Mouse (Mus musculus): ENCODE measurements around the gene Zbed6. TPM values are rescaled to one million over a fixed set of nuclear protein-coding genes. Genes with fewer than 3 reads are reported as not detected.
"Not testable (repeated sequence)": the region's sequence is repeated elsewhere in the genome, so short reads cannot be mapped to it uniquely, and the experiment has no call there.

The Zbed6 gene
- polyA plus RNA-seq, 1 experiment = 2.2 TPM

DNA sequence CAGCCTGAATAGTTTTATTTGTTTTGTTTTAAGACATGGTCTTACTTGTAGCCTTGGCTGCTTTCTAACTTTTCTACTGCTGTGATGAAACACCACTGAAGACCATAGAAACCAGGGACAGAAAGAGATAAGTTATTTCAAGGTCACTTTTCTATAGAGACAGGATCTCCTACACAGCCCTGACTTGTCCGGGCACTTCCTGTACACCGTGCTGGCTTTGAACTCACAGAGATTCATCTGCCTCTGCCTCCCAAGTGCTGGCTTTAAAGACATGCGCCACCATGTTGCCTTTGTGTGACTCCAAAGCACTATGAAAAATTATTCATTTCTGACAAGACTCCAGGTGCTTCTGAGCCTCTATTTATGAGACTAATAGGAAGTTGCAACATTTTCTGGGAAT lies 10.6 kb upstream of the Zbed6 start:
- H3K4me1 ChIP-seq (ENCODE audit: control insufficient read depth, insufficient read depth, low read length) = no peaks in the 10 kb centered on the region
- no peak for TF ChIP-seq CTCF (conservative IDR thresholded peaks at IDR 0.05; ENCODE audit: insufficient read depth, insufficient read length, low read depth, low read length)
- no peaks in the 10 kb centered on the region for H3K36me3 ChIP-seq (ENCODE audit: control insufficient read depth, insufficient read depth, low read length)
- H3K27ac ChIP-seq (ENCODE audit: insufficient read depth, low read depth, low read length) = no peak overlapping the region
- DNase-seq = no peak
- 81% methylated on average over 3 of the region's 3 CpGs for WGBS
- H3K27me3 ChIP-seq (replicated peaks; ENCODE audit: control insufficient read depth, insufficient read depth, low read length) = no peaks in the 10 kb centered on the region
- H3K4me3 ChIP-seq (ENCODE audit: insufficient read depth, low read depth, low read length) = no peak overlapping the region

DNA sequence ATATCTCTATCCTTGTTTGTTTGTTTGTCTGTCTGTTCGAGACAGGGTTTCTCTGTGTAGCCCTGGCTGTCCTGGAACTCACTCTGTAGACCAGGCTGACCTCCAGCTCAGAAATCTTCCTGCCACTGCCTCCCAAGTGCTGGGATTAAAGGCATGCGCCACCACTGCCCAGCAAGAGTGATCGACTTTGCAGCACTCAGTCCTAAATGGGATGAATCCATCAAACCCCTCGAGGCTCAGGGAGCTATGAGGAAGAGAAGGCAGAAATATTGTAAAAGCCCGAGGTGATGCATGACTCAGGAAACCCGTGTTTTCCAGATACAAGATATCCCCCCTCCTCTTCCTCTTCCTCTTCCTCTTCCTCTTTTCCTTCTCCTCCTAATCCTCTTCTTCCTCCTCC lies 10.1 kb upstream of the Zbed6 start:
- Histone ChIP-seq H3K36me3 (ENCODE audit: control insufficient read depth, insufficient read depth, low read length) (no peaks in the 10 kb centered on the region), H3K4me1 (ENCODE audit: control insufficient read depth, insufficient read depth, low read length) (no peaks in the 10 kb centered on the region), H3K4me3 (ENCODE audit: insufficient read depth, low read depth, low read length) (no peak overlapping the region), H3K27me3 (replicated peaks; ENCODE audit: control insufficient read depth, insufficient read depth, low read length) (no peaks in the 10 kb centered on the region), H3K27ac (ENCODE audit: insufficient read depth, low read depth, low read length) (no peak overlapping the region)
- WGBS = 73% methylated on average over 6 of the region's 6 CpGs
- no peak for TF ChIP-seq CTCF (conservative IDR thresholded peaks at IDR 0.05; ENCODE audit: insufficient read depth, insufficient read length, low read depth, low read length)
- no peak for TF ChIP-seq POLR2A (IDR thresholded peaks at IDR 0.05; ENCODE audit: low read depth, low read length)
- DNase-seq = no peak

DNA sequence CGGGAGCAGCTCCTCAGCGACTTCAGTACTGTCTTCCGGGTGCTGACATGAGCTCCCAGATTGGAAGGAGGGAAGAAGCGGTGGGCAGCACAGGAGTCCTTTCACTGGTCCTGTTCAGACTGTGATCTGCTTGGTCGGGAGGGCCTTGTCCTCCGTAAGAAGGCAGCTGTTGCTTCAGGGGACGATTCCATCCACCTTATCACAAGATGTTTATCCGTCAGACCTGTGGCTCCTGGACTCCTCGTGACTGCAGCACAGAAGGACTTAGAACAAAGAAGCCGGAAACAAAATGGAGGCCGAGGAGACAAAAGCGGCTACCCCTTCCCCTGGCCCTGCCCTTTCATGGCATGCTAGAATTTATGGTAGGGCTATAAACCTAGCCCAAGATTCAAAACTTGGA lies 9.5 kb upstream of the Zbed6 start:
- Histone ChIP-seq H3K4me3 (ENCODE audit: insufficient read depth, low read depth, low read length) (no peak overlapping the region), H3K27ac (ENCODE audit: insufficient read depth, low read depth, low read length) (no peak overlapping the region), H3K4me1 (ENCODE audit: control insufficient read depth, insufficient read depth, low read length) (no peaks in the 10 kb centered on the region), H3K36me3 (ENCODE audit: control insufficient read depth, insufficient read depth, low read length) (no peaks in the 10 kb centered on the region), H3K27me3 (replicated peaks; ENCODE audit: control insufficient read depth, insufficient read depth, low read length) (no peaks in the 10 kb centered on the region)
- WGBS = 88% methylated on average over 12 of the region's 12 CpGs
- DNase-seq = no peak
- TF ChIP-seq POLR2A (IDR thresholded peaks at IDR 0.05; ENCODE audit: low read depth, low read length) (no peak), CTCF (conservative IDR thresholded peaks at IDR 0.05; ENCODE audit: insufficient read depth, insufficient read length, low read depth, low read length) (no peak)

DNA sequence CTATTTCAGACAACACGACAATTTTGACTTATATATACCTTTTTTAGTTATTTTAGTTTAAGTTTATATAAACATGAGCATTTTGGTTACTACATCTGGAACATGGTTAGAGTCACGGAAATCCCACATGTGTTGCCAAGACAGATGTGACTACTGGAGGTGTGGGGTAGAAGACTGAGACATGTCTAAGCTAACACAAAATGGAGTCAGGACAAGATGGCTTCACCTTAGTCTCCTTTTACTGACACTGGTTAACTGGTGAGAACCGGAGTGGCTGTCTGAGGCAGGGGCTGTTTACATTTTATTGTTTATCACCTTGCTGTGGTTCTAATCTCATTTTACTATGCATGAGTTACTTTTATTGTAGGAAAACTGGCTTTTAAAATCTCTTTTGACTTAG lies 7.9 kb upstream of the Zbed6 start:
- WGBS = 88% methylated on average over 3 of the region's 3 CpGs
- Histone ChIP-seq H3K36me3 (ENCODE audit: control insufficient read depth, insufficient read depth, low read length) (no peaks in the 10 kb centered on the region), H3K4me3 (ENCODE audit: insufficient read depth, low read depth, low read length) (no peak overlapping the region), H3K27me3 (replicated peaks; ENCODE audit: control insufficient read depth, insufficient read depth, low read length) (no peaks in the 10 kb centered on the region), H3K4me1 (ENCODE audit: control insufficient read depth, insufficient read depth, low read length) (no peaks in the 10 kb centered on the region), H3K27ac (ENCODE audit: insufficient read depth, low read depth, low read length) (no peak overlapping the region)
- no peak for DNase-seq
- TF ChIP-seq CTCF (conservative IDR thresholded peaks at IDR 0.05; ENCODE audit: insufficient read depth, insufficient read length, low read depth, low read length) (no peak), POLR2A (IDR thresholded peaks at IDR 0.05; ENCODE audit: low read depth, low read length) (no peak)

DNA sequence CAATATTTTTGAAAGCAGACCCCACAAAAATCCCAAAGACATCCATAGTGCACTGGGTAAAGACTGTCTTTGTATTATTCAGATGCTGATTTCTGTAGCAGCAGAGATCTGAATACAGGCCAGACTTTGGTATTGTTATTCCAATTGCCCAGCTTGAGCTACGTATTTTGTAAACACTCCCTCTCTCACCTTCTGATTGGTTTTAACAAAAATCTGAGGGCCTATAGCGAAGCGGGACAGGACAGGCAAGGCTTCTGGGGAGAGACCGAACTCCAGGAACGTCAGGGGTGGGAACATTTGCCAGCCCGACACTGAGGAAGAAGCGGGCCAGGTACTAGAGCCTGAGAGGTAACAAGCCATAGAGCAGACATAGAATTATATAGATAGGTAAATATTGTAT lies 7.0 kb upstream of the Zbed6 start:
- H3K4me3 ChIP-seq (ENCODE audit: insufficient read depth, low read depth, low read length) = no peak overlapping the region
- DNase-seq = no peak
- no peaks in the 10 kb centered on the region for H3K36me3 ChIP-seq (ENCODE audit: control insufficient read depth, insufficient read depth, low read length)
- no peak for TF ChIP-seq POLR2A (IDR thresholded peaks at IDR 0.05; ENCODE audit: low read depth, low read length)
- no peak for TF ChIP-seq CTCF (conservative IDR thresholded peaks at IDR 0.05; ENCODE audit: insufficient read depth, insufficient read length, low read depth, low read length)
- no peaks in the 10 kb centered on the region for H3K4me1 ChIP-seq (ENCODE audit: control insufficient read depth, insufficient read depth, low read length)
- H3K27ac ChIP-seq (ENCODE audit: insufficient read depth, low read depth, low read length) = no peak overlapping the region
- WGBS = 94% methylated on average over 7 of the region's 7 CpGs
- H3K27me3 ChIP-seq (replicated peaks; ENCODE audit: control insufficient read depth, insufficient read depth, low read length) = no peaks in the 10 kb centered on the region

DNA sequence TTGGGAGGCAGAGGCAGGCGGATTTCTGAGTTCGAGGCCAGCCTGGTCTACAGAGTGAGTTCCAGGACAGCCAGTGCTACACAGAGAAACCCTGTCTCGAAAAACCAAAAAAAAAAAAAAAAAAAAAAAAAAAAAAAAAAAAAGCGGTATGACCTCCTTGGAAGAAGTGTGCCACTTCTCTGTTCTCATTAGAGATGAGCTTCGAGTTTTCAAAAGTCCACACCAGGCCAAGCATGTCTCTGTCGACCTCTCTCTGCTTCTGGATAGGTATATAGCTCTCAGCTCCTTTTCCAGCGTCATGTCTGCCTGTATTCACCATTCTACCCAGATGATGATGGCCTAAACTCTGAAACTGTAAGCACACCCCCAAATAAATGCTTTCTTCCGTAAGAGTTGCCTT lies 5.0 kb upstream of the Zbed6 start:
- WGBS = 88% methylated on average over 7 of the region's 8 CpGs
- H3K27ac ChIP-seq (ENCODE audit: insufficient read depth, low read depth, low read length); H3K36me3 ChIP-seq (ENCODE audit: control insufficient read depth, insufficient read depth, low read length); DNase-seq; H3K27me3 ChIP-seq (replicated peaks; ENCODE audit: control insufficient read depth, insufficient read depth, low read length); H3K4me1 ChIP-seq (ENCODE audit: control insufficient read depth, insufficient read depth, low read length); H3K4me3 ChIP-seq (ENCODE audit: insufficient read depth, low read depth, low read length): not testable (repeated sequence)

DNA sequence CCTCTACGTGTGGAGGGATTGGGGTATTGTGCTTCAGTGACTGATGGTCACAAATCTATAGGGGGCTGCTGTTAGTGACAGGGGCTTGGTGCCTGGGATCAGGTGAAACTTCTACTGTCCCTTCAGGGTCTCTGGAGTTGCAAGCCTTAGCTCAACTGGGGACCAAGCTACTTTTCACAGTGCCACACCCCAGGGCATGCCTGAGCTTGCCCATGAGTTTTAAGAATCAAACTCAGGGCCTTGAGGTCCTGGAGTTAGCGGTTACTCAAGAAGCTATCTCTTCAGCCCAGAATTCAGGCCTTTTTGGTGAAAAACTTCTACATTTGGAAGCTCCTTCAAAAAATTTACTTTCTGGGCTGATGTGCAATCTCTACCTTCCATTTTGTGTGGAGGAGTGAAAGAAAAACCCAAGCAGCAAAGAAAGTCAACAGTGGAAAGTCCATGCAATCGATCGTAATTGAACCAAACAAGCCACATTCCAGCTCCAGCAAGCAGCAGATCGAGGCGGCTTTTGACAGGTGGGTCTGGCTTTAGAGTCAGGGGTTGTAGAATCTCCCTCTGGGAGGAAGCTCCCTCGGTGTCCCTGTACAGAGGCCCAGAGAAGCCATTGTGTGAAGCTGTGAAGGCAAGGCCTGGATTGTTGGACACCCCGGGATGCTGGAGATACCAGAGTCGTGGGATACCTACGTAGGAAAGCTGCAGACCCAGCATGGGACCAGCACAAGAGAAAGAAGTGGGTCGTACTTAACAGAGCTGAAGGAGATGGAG lies 3.7 kb upstream of the Zbed6 start:
- TF ChIP-seq POLR2A (IDR thresholded peaks at IDR 0.05; ENCODE audit: low read depth, low read length) (no peak), CTCF (conservative IDR thresholded peaks at IDR 0.05; ENCODE audit: insufficient read depth, insufficient read length, low read depth, low read length) (no peak)
- Histone ChIP-seq H3K27me3 (replicated peaks; ENCODE audit: control insufficient read depth, insufficient read depth, low read length) (no peaks in the 10 kb centered on the region), H3K36me3 (ENCODE audit: control insufficient read depth, insufficient read depth, low read length) (no peaks in the 10 kb centered on the region), H3K4me3 (ENCODE audit: insufficient read depth, low read depth, low read length) (no peak overlapping the region), H3K27ac (ENCODE audit: insufficient read depth, low read depth, low read length) (no peak overlapping the region), H3K4me1 (ENCODE audit: control insufficient read depth, insufficient read depth, low read length) (peaks cover 2% of the 10 kb centered on the region; the same call in 1 of the 2 replicates)
- WGBS = 83% methylated on average over 11 of the region's 11 CpGs
- no peak for DNase-seq

Data from kidney, adult 2 months (tissue).